Mouse (Mus musculus): ENCODE measurements around the gene Ripply2. TPM values are rescaled to one million over a fixed set of nuclear protein-coding genes. Genes with fewer than 3 reads are reported as not detected.

The Ripply2 gene
- polyA plus RNA-seq, 1 experiment from 2014 or later: 0.32 TPM

- no peak for DNase-seq (ENCODE audit: low spot score)
- Histone ChIP-seq H3K4me3 (ENCODE audit: low read depth, low read length) (no peak overlapping the region), H3K9ac (ENCODE audit: low read depth, low read length) (no peak overlapping the region), H3K27ac (replicated peaks; ENCODE audit: low read depth, low read length) (no peak overlapping the region), H3K27me3 (replicated peaks; ENCODE audit: control insufficient read depth, insufficient read depth, low read length) (peaks cover 8% of the 10 kb centered on the region), H3K4me2 (ENCODE audit: low read depth, low read length) (no peak overlapping the region), H3K36me3 (ENCODE audit: control insufficient read depth, insufficient read depth, low read length) (no peaks in the 10 kb centered on the region), H3K9me3 (ENCODE audit: control insufficient read depth, low read length) (no peaks in the 10 kb centered on the region), H3K4me1 (ENCODE audit: control insufficient read depth, insufficient read depth, low read length) (no peaks in the 10 kb centered on the region)
- ATAC-seq (ENCODE audit: low read depth): no peak
- WGBS: 69% methylated on average over 6 of the region's 6 CpGs
These were observed 6.8 kb upstream of the Ripply2 start for GRCm38 (mm10) chr9:87008507-87008906.

GRCm38 (mm10) chr9:87008919-87009318, 6.4 kb upstream of the Ripply2 start:
- Histone ChIP-seq H3K27ac (replicated peaks; ENCODE audit: low read depth, low read length) (no peak overlapping the region), H3K9ac (ENCODE audit: low read depth, low read length) (no peak overlapping the region), H3K4me2 (ENCODE audit: low read depth, low read length) (no peak overlapping the region), H3K36me3 (ENCODE audit: control insufficient read depth, insufficient read depth, low read length) (no peaks in the 10 kb centered on the region), H3K9me3 (ENCODE audit: control insufficient read depth, low read length) (no peaks in the 10 kb centered on the region), H3K4me3 (ENCODE audit: low read depth, low read length) (no peak overlapping the region), H3K4me1 (ENCODE audit: control insufficient read depth, insufficient read depth, low read length) (no peaks in the 10 kb centered on the region), H3K27me3 (replicated peaks; ENCODE audit: control insufficient read depth, insufficient read depth, low read length) (peaks cover 10% of the 10 kb centered on the region)
- ATAC-seq (ENCODE audit: low read depth): no peak
- WGBS: 79% methylated on average over 1 of the region's 1 CpGs
- DNase-seq (ENCODE audit: low spot score): no peak

- Histone ChIP-seq H3K27ac (replicated peaks; ENCODE audit: low read depth, low read length) (no peak overlapping the region), H3K4me3 (ENCODE audit: low read depth, low read length) (peak overlapping the region; percentile 49), H3K27me3 (replicated peaks; ENCODE audit: control insufficient read depth, insufficient read depth, low read length) (peaks cover 47% of the 10 kb centered on the region), H3K4me2 (ENCODE audit: low read depth, low read length) (peak overlapping the region; percentile 59), H3K9ac (ENCODE audit: low read depth, low read length) (no peak overlapping the region), H3K9me3 (ENCODE audit: control insufficient read depth, low read length) (no peaks in the 10 kb centered on the region), H3K36me3 (ENCODE audit: control insufficient read depth, insufficient read depth, low read length) (no peaks in the 10 kb centered on the region), H3K4me1 (ENCODE audit: control insufficient read depth, insufficient read depth, low read length) (no peaks in the 10 kb centered on the region)
- DNase-seq (ENCODE audit: low spot score): no peak
- 5% methylated on average over 10 of the region's 10 CpGs for WGBS
- ATAC-seq (ENCODE audit: low read depth): no peak
These were observed 579 bp downstream of the Ripply2 start for GRCm38 (mm10) chr9:87015938-87016294.

GRCm38 (mm10) chr9:87021778-87022523, 6.6 kb downstream of the Ripply2 start, which contains the start of gene Cyb5r4:
Gene Cyb5r4 (plus strand): TSS chr9:87022014.
- no peaks in the 10 kb centered on the region for H3K9me3 ChIP-seq (ENCODE audit: control insufficient read depth, low read length)
- DNase-seq (ENCODE audit: low spot score): peak; percentile 98
- peak within 1 kb of the TSS; percentile 82 for H3K9ac ChIP-seq (ENCODE audit: low read depth, low read length)
- peak within 1 kb of the TSS; percentile 84 for H3K4me3 ChIP-seq (ENCODE audit: low read depth, low read length)
- H3K4me2 ChIP-seq (ENCODE audit: low read depth, low read length): peak within 1 kb of the TSS; percentile 76
- no peak within 1 kb of the TSS; the same call in 1 of the 2 replicates for H3K27ac ChIP-seq (replicated peaks; ENCODE audit: low read depth, low read length)
- ATAC-seq (ENCODE audit: low read depth): peak; percentile 100
- peaks cover 8% of the 10 kb centered on the region; the same call in 1 of the 2 replicates for H3K27me3 ChIP-seq (replicated peaks; ENCODE audit: control insufficient read depth, insufficient read depth, low read length)
- H3K36me3 ChIP-seq (ENCODE audit: control insufficient read depth, insufficient read depth, low read length): no peaks in the 10 kb centered on the region
- WGBS: under 1% methylated on average over 38 of the region's 52 CpGs
- H3K4me1 ChIP-seq (ENCODE audit: control insufficient read depth, insufficient read depth, low read length): peaks cover 13% of the 10 kb centered on the region

GRCm38 (mm10) chr9:87025764-87026163, 10.4 kb downstream of the Ripply2 start:
- Histone ChIP-seq H3K4me1 (ENCODE audit: control insufficient read depth, insufficient read depth, low read length) (peaks cover 13% of the 10 kb centered on the region), H3K27me3 (replicated peaks; ENCODE audit: control insufficient read depth, insufficient read depth, low read length) (no peaks in the 10 kb centered on the region), H3K36me3 (ENCODE audit: control insufficient read depth, insufficient read depth, low read length) (no peaks in the 10 kb centered on the region), H3K9me3 (ENCODE audit: control insufficient read depth, low read length) (no peaks in the 10 kb centered on the region), H3K9ac (ENCODE audit: low read depth, low read length) (no peak overlapping the region), H3K27ac (replicated peaks; ENCODE audit: low read depth, low read length) (no peak overlapping the region), H3K4me2 (ENCODE audit: low read depth, low read length) (no peak overlapping the region), H3K4me3 (ENCODE audit: low read depth, low read length) (no peak overlapping the region)
- DNase-seq (ENCODE audit: low spot score) (no peak), ATAC-seq (ENCODE audit: low read depth) (no peak)
- WGBS: 77% methylated on average over 6 of the region's 6 CpGs

- H3K27ac ChIP-seq (replicated peaks; ENCODE audit: low read depth, low read length): no peak overlapping the region
- no peak overlapping the region for H3K4me3 ChIP-seq (ENCODE audit: low read depth, low read length)
- no peaks in the 10 kb centered on the region for H3K27me3 ChIP-seq (replicated peaks; ENCODE audit: control insufficient read depth, insufficient read depth, low read length)
- peaks cover 6% of the 10 kb centered on the region for H3K4me1 ChIP-seq (ENCODE audit: control insufficient read depth, insufficient read depth, low read length)
- no peak overlapping the region for H3K4me2 ChIP-seq (ENCODE audit: low read depth, low read length)
- 40% methylated on average over 8 of the region's 8 CpGs for WGBS
- no peaks in the 10 kb centered on the region for H3K9me3 ChIP-seq (ENCODE audit: control insufficient read depth, low read length)
- ATAC-seq (ENCODE audit: low read depth) (peak; percentile 76), DNase-seq (ENCODE audit: low spot score) (peak; percentile 69)
- no peak overlapping the region for H3K9ac ChIP-seq (ENCODE audit: low read depth, low read length)
- no peaks in the 10 kb centered on the region for H3K36me3 ChIP-seq (ENCODE audit: control insufficient read depth, insufficient read depth, low read length)
These were observed 12.2 kb downstream of the Ripply2 start for GRCm38 (mm10) chr9:87027423-87028084.

- ATAC-seq (ENCODE audit: low read depth) (no peak), DNase-seq (ENCODE audit: low spot score) (no peak)
- Histone ChIP-seq H3K4me3 (ENCODE audit: low read depth, low read length) (no peak overlapping the region), H3K27me3 (replicated peaks; ENCODE audit: control insufficient read depth, insufficient read depth, low read length) (no peaks in the 10 kb centered on the region), H3K9me3 (ENCODE audit: control insufficient read depth, low read length) (no peaks in the 10 kb centered on the region), H3K4me2 (ENCODE audit: low read depth, low read length) (no peak overlapping the region), H3K9ac (ENCODE audit: low read depth, low read length) (no peak overlapping the region), H3K27ac (replicated peaks; ENCODE audit: low read depth, low read length) (no peak overlapping the region), H3K36me3 (ENCODE audit: control insufficient read depth, insufficient read depth, low read length) (no peaks in the 10 kb centered on the region), H3K4me1 (ENCODE audit: control insufficient read depth, insufficient read depth, low read length) (peaks cover 9% of the 10 kb centered on the region)
- 74% methylated on average over 4 of the region's 4 CpGs for WGBS
These were observed 16.9 kb downstream of the Ripply2 start for GRCm38 (mm10) chr9:87032196-87032595.

- peak; percentile 49 for DNase-seq (ENCODE audit: low spot score)
- H3K27ac ChIP-seq (replicated peaks; ENCODE audit: low read depth, low read length): peak overlapping the region; percentile 44
These were observed 19.7 kb downstream of the Ripply2 start for GRCm38 (mm10) chr9:87034831-87035580.

More at GRCm38 (mm10) chr9:87034831-87035580, 19.7 kb downstream of the Ripply2 start:
- no peaks in the 10 kb centered on the region for H3K36me3 ChIP-seq (ENCODE audit: control insufficient read depth, insufficient read depth, low read length)
- no peak overlapping the region for H3K4me2 ChIP-seq (ENCODE audit: low read depth, low read length)
- ATAC-seq (ENCODE audit: low read depth): no peak
- WGBS: 30% methylated on average over 2 of the region's 2 CpGs
- peaks cover 9% of the 10 kb centered on the region for H3K4me1 ChIP-seq (ENCODE audit: control insufficient read depth, insufficient read depth, low read length)
- no peaks in the 10 kb centered on the region for H3K27me3 ChIP-seq (replicated peaks; ENCODE audit: control insufficient read depth, insufficient read depth, low read length)
- H3K9me3 ChIP-seq (ENCODE audit: control insufficient read depth, low read length): no peaks in the 10 kb centered on the region
- H3K4me3 ChIP-seq (ENCODE audit: low read depth, low read length): no peak overlapping the region
- no peak overlapping the region for H3K9ac ChIP-seq (ENCODE audit: low read depth, low read length)

All from embryonic facial prominence, embryonic 14.5 days (tissue).